Mouse (Mus musculus): ENCODE data around the gene Zfp853.

Gene Zfp853

GRCm38 (mm10) chr5:143293404-143293803 is at the start of gene Zfp853:
Gene Zfp853, minus strand, starts transcription at chr5:143293623.
- DNase-seq (ENCODE audit: low read depth, low spot score): no peak

GRCm38 (mm10) chr5:143339603-143340002 is 46.2 kb upstream of the Zfp853 start:
- DNase-seq (ENCODE audit: low read depth, low spot score): no peak

- DNase-seq (ENCODE audit: low read depth, low spot score): no peak
Observed at GRCm38 (mm10) chr5:143336559-143336958, 43.1 kb upstream of the Zfp853 start.

- no peak for DNase-seq (ENCODE audit: low read depth, low spot score)
Observed at GRCm38 (mm10) chr5:143335089-143335460, 41.7 kb upstream of the Zfp853 start.

- DNase-seq (ENCODE audit: low read depth, low spot score): no peak
Observed at GRCm38 (mm10) chr5:143334418-143335088, 41.1 kb upstream of the Zfp853 start.

- DNase-seq (ENCODE audit: low read depth, low spot score): peak; percentile 93
Observed at GRCm38 (mm10) chr5:143333872-143334271, 40.4 kb upstream of the Zfp853 start.

- DNase-seq (ENCODE audit: low read depth, low spot score): peak; percentile 96
Observed at GRCm38 (mm10) chr5:143328690-143329495, 35.5 kb upstream of the Zfp853 start, which contains the start of gene Zdhhc4. Gene Zdhhc4, minus strand, starts transcription at chr5:143329256.

GRCm38 (mm10) chr5:143317288-143317610 is 23.8 kb upstream of the Zfp853 start:
- no peak for DNase-seq (ENCODE audit: low read depth, low spot score)

- no peak for DNase-seq (ENCODE audit: low read depth, low spot score)
Observed at GRCm38 (mm10) chr5:143316605-143317287, 23.3 kb upstream of the Zfp853 start.

GRCm38 (mm10) chr5:143315514-143315888 is 22.1 kb upstream of the Zfp853 start:
- DNase-seq (ENCODE audit: low read depth, low spot score): no peak

- peak; percentile 92 for DNase-seq (ENCODE audit: low read depth, low spot score)
Observed at GRCm38 (mm10) chr5:143314730-143315513, 21.5 kb upstream of the Zfp853 start, which contains the start of gene E130309D02Rik. Gene E130309D02Rik, minus strand, starts transcription at chr5:143315360.

- no peak for DNase-seq (ENCODE audit: low read depth, low spot score)
Observed at GRCm38 (mm10) chr5:143314183-143314729, 20.8 kb upstream of the Zfp853 start.

- peak; percentile 92 for DNase-seq (ENCODE audit: low read depth, low spot score)
Observed at GRCm38 (mm10) chr5:143311886-143312285, 18.5 kb upstream of the Zfp853 start.

GRCm38 (mm10) chr5:143309916-143310315 is 16.5 kb upstream of the Zfp853 start:
- DNase-seq (ENCODE audit: low read depth, low spot score): no peak

- DNase-seq (ENCODE audit: low read depth, low spot score): no peak
Observed at GRCm38 (mm10) chr5:143308825-143309224, 15.4 kb upstream of the Zfp853 start.

- DNase-seq (ENCODE audit: low read depth, low spot score): no peak
Observed at GRCm38 (mm10) chr5:143304251-143304650, 10.8 kb upstream of the Zfp853 start.

- DNase-seq (ENCODE audit: low read depth, low spot score): no peak
Observed at GRCm38 (mm10) chr5:143301296-143301695, 7.9 kb upstream of the Zfp853 start.

GRCm38 (mm10) chr5:143299686-143300085 is 6.3 kb upstream of the Zfp853 start:
- DNase-seq (ENCODE audit: low read depth, low spot score): peak; percentile 52

- DNase-seq (ENCODE audit: low read depth, low spot score): no peak
Observed at GRCm38 (mm10) chr5:143298391-143298790, 5.0 kb upstream of the Zfp853 start.

GRCm38 (mm10) chr5:143297986-143298385 is 4.6 kb upstream of the Zfp853 start:
- DNase-seq (ENCODE audit: low read depth, low spot score): no peak

GRCm38 (mm10) chr5:143295330-143295729 is 1.9 kb upstream of the Zfp853 start:
- peak; percentile 40 for DNase-seq (ENCODE audit: low read depth, low spot score)
